In the genomic region with DNA sequence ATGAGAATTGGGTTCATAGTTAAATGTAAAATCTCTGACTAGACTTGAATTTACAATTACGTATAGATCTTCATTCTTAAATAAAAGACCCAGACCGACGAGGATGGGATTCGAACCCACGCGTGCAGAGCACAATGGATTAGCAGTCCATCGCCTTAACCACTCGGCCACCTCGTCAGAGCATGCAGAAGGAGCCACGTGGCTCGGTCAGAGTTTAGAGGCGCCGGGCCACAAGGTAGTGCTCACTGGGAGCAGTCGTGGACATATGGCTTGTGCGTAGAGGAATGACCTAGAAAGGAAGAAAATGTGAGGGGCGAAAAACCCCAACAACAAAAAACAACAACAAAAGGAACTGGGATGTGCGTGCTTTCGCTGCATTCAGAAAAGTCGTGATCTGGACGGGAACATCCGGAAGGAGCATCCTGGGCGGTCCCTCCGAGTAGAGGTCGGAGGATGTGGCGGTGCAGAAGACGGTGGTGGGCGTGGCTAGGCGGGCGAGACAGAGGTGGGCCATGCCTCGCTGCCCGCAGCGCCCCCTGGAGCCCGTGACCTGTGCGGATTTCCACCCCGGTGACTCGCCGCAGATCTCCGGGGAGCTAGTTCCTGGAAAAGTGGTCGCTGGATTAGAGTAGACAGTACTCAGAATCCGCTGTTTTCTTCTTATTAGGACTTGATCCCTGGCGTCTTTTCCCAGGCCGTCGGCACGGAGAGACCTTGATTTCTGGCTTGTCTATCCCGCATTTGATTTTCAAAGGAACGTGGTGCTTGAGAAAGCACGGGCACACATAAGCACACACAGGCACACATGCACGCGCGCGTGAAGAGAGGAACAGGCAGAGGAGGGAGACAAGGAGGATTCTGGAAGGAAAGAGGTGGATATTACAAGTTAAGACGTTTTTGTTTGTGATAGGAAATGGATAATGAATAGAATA, we compare ENCODE assay signal across 1 mouse cellular context.
A peak's percentile ranks its signal among the peaks of the same experiment; 100 is the strongest.
TF ChIP-seq lines count a peak whose summit lies in the region.

No protein-coding gene starts in this region.

TF ChIP-seq in CH12.LX, 34 proteins besides CTCF, POLR2A, EP300 and RAD21:
- TF ChIP-seq RCOR1 (conservative IDR thresholded peaks at IDR 0.05; ENCODE audit: low read depth, low read length) (peak; percentile 19; the same call in 1 of the 2 replicates), ZC3H11A (IDR thresholded peaks at IDR 0.05; ENCODE audit: low read depth, low read length) (no peak), MAZ (IDR thresholded peaks at IDR 0.05; ENCODE audit: low read depth, low read length) (no peak), ELF1 (IDR thresholded peaks at IDR 0.05; ENCODE audit: low read depth, low read length) (peak; percentile 95), TBP (conservative IDR thresholded peaks at IDR 0.05; ENCODE audit: low read depth, low read length) (peak; percentile 99), SMC3 (IDR thresholded peaks at IDR 0.05; ENCODE audit: low read depth, low read length) (peak; percentile 33), MXI1 (IDR thresholded peaks at IDR 0.05; ENCODE audit: low read depth, low read length) (peak; percentile 87), JUND (conservative IDR thresholded peaks at IDR 0.05; ENCODE audit: low read depth, low read length) (peak; percentile 34; the same call in 1 of the 2 replicates), KAT2A (IDR thresholded peaks at IDR 0.05; ENCODE audit: insufficient replicate concordance, low read length) (peak; percentile 81; the same call in 1 of the 2 replicates), E2F4 (IDR thresholded peaks at IDR 0.05; ENCODE audit: insufficient replicate concordance, low read depth, low read length) (peak; percentile 81; the same call in 1 of the 2 replicates), CHD1 (IDR thresholded peaks at IDR 0.05; ENCODE audit: low read depth, low read length) (no peak), BHLHE40 (IDR thresholded peaks at IDR 0.05; ENCODE audit: low read depth, low read length) (peak; percentile 83), ZNF384 (IDR thresholded peaks at IDR 0.05; ENCODE audit: low read depth, low read length) (0 out of 2 replicates have a peak, but pooled peaks have one; percentile 4), UBTF (IDR thresholded peaks at IDR 0.05; ENCODE audit: low read depth, low read length) (no peak), IRF4 (IDR thresholded peaks at IDR 0.05; ENCODE audit: low read depth, low read length) (no peak; the same call in 1 of the 2 replicates), POLR2AphosphoS2 (IDR thresholded peaks at IDR 0.05; ENCODE audit: low read depth, low read length) (no peak), ETS1 (conservative IDR thresholded peaks at IDR 0.05; ENCODE audit: low read depth, low read length) (0 out of 2 replicates have a peak, but pooled peaks have one; percentile 37), GABPA (IDR thresholded peaks at IDR 0.05; ENCODE audit: insufficient replicate concordance, low read depth, low read length) (no peak), CHD2 (IDR thresholded peaks at IDR 0.05; ENCODE audit: low read length) (peak; percentile 66), JUN (IDR thresholded peaks at IDR 0.05; ENCODE audit: insufficient read depth, low read depth, low read length) (no peak), MYC (IDR thresholded peaks at IDR 0.05; ENCODE audit: low read depth, low read length) (peak; percentile 84), NELFE (IDR thresholded peaks at IDR 0.05; ENCODE audit: low read depth, low read length) (peak; percentile 65), MAFK (IDR thresholded peaks at IDR 0.05; ENCODE audit: insufficient replicate concordance, low read length) (peak; percentile 96), ZKSCAN1 (IDR thresholded peaks at IDR 0.05; ENCODE audit: borderline replicate concordance, low read depth, low read length) (no peak), USF2 (conservative IDR thresholded peaks at IDR 0.05; ENCODE audit: low read depth, low read length) (no peak), TCF12 (IDR thresholded peaks at IDR 0.05; ENCODE audit: low read depth, low read length) (peak; percentile 69), PAX5 (IDR thresholded peaks at IDR 0.05; ENCODE audit: low read length) (no peak), SIN3A (IDR thresholded peaks at IDR 0.05; ENCODE audit: low read length) (peak; percentile 47; the same call in 1 of the 2 replicates), USF1 (IDR thresholded peaks at IDR 0.05; ENCODE audit: low read depth, low read length) (no peak; the same call in none of the 2 replicates), NRF1 (IDR thresholded peaks at IDR 0.05; ENCODE audit: low read depth, low read length) (peak; percentile 66), MAX (IDR thresholded peaks at IDR 0.05; ENCODE audit: low read length) (peak; percentile 93), ZMIZ1 (IDR thresholded peaks at IDR 0.05; ENCODE audit: low read depth, low read length) (peak; percentile 63), HCFC1 (IDR thresholded peaks at IDR 0.05; ENCODE audit: low read depth, low read length) (peak; percentile 45; the same call in 1 of the 2 replicates), MEF2A (IDR thresholded peaks at IDR 0.05; ENCODE audit: borderline replicate concordance, low read depth, low read length) (peak; percentile 48; the same call in 1 of the 2 replicates)
